Mouse (Mus musculus) midbrain, embryonic 13.5 days (tissue): ENCODE measurements around the gene Grm1. TPM values are rescaled to one million over a fixed set of nuclear protein-coding genes. Genes with fewer than 3 reads are reported as not detected.
A peak's percentile ranks its signal among the peaks of the same experiment; 100 is the strongest.

Experiments
- ATAC-seq: fragments of 200-750 bp; cut with Nextera tagmentation; 2 replicates; pipeline ENCODE4 v1.8.0; 2017; ENCODE audit warnings: mild to moderate bottlenecking, moderate TSS enrichment, moderate library complexity
- H3K27ac ChIP-seq: fragments of 300-500 bp; sonication (generic); 2 replicates; pipeline ENCODE4 v1.5.1; 2015; ENCODE audit warnings: inconsistent platforms, mild to moderate bottlenecking, moderate library complexity
- H3K27me3 ChIP-seq: fragments of 300-500 bp; sonication (generic); 2 replicates; pipeline ENCODE4 v1.6.1; 2015; ENCODE audit warnings: mild to moderate bottlenecking, inconsistent platforms
- H3K36me3 ChIP-seq: fragments of 300-500 bp; sonication (generic); 2 replicates; pipeline ENCODE4 v1.6.1; 2015; ENCODE audit warnings: mild to moderate bottlenecking, inconsistent platforms
- H3K4me1 ChIP-seq: fragments of 300-500 bp; sonication (generic); replicated peaks from 2 replicates; pipeline ENCODE4 v1.6.1; 2015; ENCODE audit warnings: inconsistent platforms
- H3K4me2 ChIP-seq: fragments of 300-500 bp; sonication (generic); replicated peaks from 2 replicates; pipeline ENCODE4 v1.6.1; 2015; ENCODE audit warnings: moderate library complexity, mild to moderate bottlenecking, inconsistent platforms
- H3K4me3 ChIP-seq: fragments of 300-500 bp; sonication (generic); replicated peaks from 2 replicates; pipeline ENCODE4 v1.5.1; 2015; ENCODE audit warnings: mild to moderate bottlenecking, inconsistent platforms
- H3K9ac ChIP-seq: fragments of 300-500 bp; sonication (generic); replicated peaks from 2 replicates; pipeline ENCODE4 v1.6.1; 2015; ENCODE audit warnings: mild to moderate bottlenecking, inconsistent platforms
- H3K9me3 ChIP-seq: fragments of 300-500 bp; sonication (generic); 2 replicates; pipeline ENCODE4 v1.6.1; 2016; ENCODE audit warnings: mild to moderate bottlenecking, inconsistent platforms
- WGBS: fragments of 180-500 bp; shearing (Covaris S2); methylation state at CpG from one replicate; pipeline ENCODE4 v1.1.7; 2015; 5-methylcytosine and 5-hydroxymethylcytosine counted together
- polyA plus RNA-seq: library from polyadenylated mRNA; unstranded; fragments of >200 nt; fragmentation: Nextera tagmentation; extraction: Ambion mirVana; gene quantifications from 2 replicates; pipeline ENCODE4 v1.2.1, GENCODE M21; 2015

Grm1 gene
- polyA plus RNA-seq, 1 experiment from 2014 or later, result 3.0 TPM

- Histone ChIP-seq H3K4me2 (no peak overlapping the region), H3K4me1 (no peaks in the 10 kb centered on the region), H3K9ac (no peak overlapping the region), H3K27ac (no peak overlapping the region), H3K27me3 (no peaks in the 10 kb centered on the region), H3K36me3 (no peaks in the 10 kb centered on the region), H3K4me3 (no peak overlapping the region), H3K9me3 (no peaks in the 10 kb centered on the region)
- ATAC-seq, result no peak
- WGBS, result 99% methylated on average over 2 of the region's 2 CpGs
Measured at GRCm38 (mm10) chr10:10866278-10866677, 215.9 kb downstream of the Grm1 start.

DNA sequence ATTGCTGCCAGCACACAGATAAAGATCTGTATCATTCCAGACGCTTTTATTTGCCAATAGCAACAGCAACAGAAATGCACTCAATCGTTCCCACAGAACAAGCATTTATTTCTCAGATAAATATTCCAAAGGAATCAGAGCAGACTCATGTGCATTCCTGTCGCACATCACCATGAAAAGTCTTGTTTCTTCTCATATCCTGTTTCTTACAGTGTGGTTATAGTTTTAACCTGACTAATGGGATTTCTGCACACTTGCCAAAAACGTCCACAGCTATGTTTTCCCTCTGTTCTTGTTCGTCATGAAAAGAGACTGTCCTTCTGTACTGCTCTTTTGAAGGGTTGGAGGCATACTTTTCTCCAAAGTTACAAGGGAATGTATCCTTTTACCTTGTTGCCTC lies 217.4 kb downstream of the Grm1 start:
- Histone ChIP-seq H3K4me1 (no peaks in the 10 kb centered on the region), H3K27me3 (no peaks in the 10 kb centered on the region), H3K4me3 (no peak overlapping the region), H3K9ac (no peak overlapping the region), H3K9me3 (no peaks in the 10 kb centered on the region), H3K36me3 (no peaks in the 10 kb centered on the region), H3K4me2 (no peak overlapping the region), H3K27ac (no peak overlapping the region)
- ATAC-seq, result no peak
- WGBS, result 75% methylated on average over 5 of the region's 5 CpGs

GRCm38 (mm10) chr10:10847376-10848286 lies 234.5 kb downstream of the Grm1 start:
- no peak overlapping the region for H3K4me3 ChIP-seq
- peak; percentile 68; the same call in 1 of the 2 replicates for ATAC-seq
- H3K36me3 ChIP-seq, result no peaks in the 10 kb centered on the region
- H3K27ac ChIP-seq, result no peak overlapping the region
- H3K9ac ChIP-seq, result no peak overlapping the region
- WGBS, result 53% methylated on average over 7 of the region's 7 CpGs
- no peak overlapping the region for H3K4me2 ChIP-seq
- 0 out of 2 replicates have a peak, but pooled peaks cover 7% of the 10 kb centered on the region for H3K4me1 ChIP-seq
- no peaks in the 10 kb centered on the region for H3K27me3 ChIP-seq
- H3K9me3 ChIP-seq, result no peaks in the 10 kb centered on the region

DNA sequence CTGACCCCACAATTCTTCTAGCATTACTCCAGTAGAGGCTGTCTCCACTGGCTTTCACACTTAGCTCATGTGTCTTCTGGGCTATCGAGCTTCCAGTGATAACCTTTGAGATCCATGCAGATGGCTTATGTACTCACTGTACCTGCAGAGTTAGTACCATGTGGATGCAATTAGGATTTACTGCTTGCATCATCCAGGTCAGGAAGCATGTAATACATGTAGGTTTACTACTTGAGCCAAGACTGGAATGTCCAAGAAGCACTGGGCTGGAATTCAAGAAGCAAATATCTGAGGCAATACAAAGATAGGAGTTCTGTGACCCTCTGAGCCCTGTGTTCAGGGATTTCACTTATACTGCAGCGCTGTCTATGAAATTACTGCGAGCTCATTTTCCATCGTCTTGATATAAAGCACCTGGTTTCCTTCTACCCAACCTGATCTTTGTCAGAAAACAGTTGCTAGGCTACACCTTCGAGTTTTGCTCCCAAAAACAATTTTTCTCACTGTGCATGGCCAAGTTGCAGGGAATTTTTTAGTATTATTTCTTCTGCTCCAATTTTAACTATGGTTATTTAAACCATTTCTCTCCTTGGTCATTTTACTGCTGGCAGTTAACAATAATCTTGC lies 237.0 kb downstream of the Grm1 start:
- no peaks in the 10 kb centered on the region for H3K36me3 ChIP-seq
- H3K9ac ChIP-seq, result no peak overlapping the region
- 0 out of 2 replicates have a peak, but pooled peaks cover 7% of the 10 kb centered on the region for H3K4me1 ChIP-seq
- no peaks in the 10 kb centered on the region for H3K27me3 ChIP-seq
- 86% methylated on average over 5 of the region's 5 CpGs for WGBS
- no peaks in the 10 kb centered on the region for H3K9me3 ChIP-seq
- H3K4me2 ChIP-seq, result no peak overlapping the region
- H3K27ac ChIP-seq, result no peak overlapping the region
- no peak overlapping the region for H3K4me3 ChIP-seq
- ATAC-seq, result no peak

DNA sequence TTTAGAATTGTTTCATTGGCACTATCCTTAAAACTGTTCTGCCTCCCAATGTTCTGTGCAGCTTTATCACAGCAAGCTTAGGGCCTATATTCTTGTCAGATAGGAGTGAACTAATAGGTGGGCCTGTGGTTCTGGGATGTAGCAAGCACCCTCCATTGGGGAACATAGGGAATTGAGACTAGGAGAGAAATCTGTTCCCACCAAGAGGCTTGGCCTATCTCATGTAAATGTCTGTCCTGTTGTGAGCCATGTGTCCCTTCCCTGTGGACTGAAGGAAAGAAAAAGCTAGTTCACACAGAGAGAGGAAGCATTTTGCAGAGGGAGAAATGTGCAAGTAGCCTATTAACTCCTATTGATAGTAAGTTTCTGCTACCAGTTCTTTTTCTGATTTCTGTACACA lies 246.8 kb downstream of the Grm1 start:
- ATAC-seq, result no peak
- no peak overlapping the region for H3K9ac ChIP-seq
- H3K27ac ChIP-seq, result no peak overlapping the region
- H3K4me2 ChIP-seq, result no peak overlapping the region
- no peaks in the 10 kb centered on the region for H3K27me3 ChIP-seq
- H3K9me3 ChIP-seq, result no peaks in the 10 kb centered on the region
- H3K36me3 ChIP-seq, result no peaks in the 10 kb centered on the region
- H3K4me3 ChIP-seq, result no peak overlapping the region
- no peaks in the 10 kb centered on the region for H3K4me1 ChIP-seq

DNA sequence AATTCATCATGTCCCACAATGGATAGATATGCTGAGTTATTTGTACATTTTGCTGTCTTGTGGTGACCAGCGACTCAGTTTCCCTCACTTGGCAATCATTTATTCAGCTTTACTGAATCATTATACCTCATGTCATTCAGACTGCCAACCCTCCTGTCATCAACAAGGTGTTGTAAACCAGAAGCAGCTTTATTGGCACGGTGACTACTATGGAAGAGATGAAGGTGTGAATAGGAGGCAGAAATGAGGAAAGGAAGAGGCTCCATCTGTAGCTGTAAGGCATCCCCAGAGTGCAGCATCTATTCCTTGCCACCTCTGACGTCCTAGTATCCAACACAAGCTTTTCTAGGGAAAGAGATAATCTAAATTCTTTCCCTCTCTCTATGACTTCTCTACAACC lies 247.3 kb downstream of the Grm1 start:
- Histone ChIP-seq H3K36me3 (no peaks in the 10 kb centered on the region), H3K27me3 (no peaks in the 10 kb centered on the region), H3K4me2 (no peak overlapping the region), H3K9me3 (no peaks in the 10 kb centered on the region), H3K4me1 (no peaks in the 10 kb centered on the region), H3K27ac (no peak overlapping the region), H3K4me3 (no peak overlapping the region), H3K9ac (no peak overlapping the region)
- no peak for ATAC-seq
- 85% methylated on average over 3 of the region's 3 CpGs for WGBS

DNA sequence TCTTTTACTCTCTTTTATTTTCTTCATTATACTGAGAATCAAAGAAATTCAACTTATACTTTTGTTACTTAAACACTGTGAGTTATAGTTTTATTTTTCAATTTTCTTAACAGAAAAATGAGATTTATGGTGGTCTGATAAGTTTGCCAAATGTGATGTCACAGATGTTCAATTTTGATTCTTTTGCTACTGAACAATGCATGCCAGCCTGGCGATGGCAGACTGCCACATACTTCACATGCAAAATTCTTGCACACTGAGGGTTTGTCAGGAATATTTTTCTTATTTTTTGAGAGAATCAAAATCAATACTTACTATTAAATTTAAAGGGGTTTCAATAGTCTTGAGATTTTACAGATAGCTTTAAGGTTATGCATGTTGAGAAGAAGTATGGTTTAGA lies 251.0 kb downstream of the Grm1 start:
- Histone ChIP-seq H3K27me3 (no peaks in the 10 kb centered on the region), H3K4me3 (no peak overlapping the region), H3K4me1 (no peaks in the 10 kb centered on the region), H3K36me3 (no peaks in the 10 kb centered on the region), H3K9me3 (no peaks in the 10 kb centered on the region), H3K9ac (no peak overlapping the region), H3K4me2 (no peak overlapping the region), H3K27ac (no peak overlapping the region)
- ATAC-seq, result no peak
- 85% methylated on average over 1 of the region's 1 CpGs for WGBS

DNA sequence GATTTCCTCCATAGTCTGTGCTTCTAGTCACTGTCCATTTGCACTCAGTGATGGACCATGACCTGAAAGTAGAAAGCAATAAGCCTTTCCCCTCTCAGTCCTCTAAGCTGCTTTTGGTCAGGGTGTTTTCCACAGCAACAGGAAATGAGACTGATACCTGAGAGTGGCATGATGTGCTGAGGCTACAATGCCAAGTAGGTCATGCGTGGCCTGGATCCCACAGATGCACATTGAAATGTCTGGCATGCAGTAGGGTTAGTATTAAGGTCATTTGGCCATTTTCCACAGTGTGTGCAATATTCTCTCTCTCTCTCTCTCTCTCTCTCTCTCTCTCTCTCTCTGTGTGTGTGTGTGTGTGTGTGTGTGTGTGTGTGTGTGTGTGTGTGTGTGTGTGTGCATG lies 254.8 kb downstream of the Grm1 start:
- 88% methylated on average over 1 of the region's 1 CpGs for WGBS
- ATAC-seq, result no peak

DNA sequence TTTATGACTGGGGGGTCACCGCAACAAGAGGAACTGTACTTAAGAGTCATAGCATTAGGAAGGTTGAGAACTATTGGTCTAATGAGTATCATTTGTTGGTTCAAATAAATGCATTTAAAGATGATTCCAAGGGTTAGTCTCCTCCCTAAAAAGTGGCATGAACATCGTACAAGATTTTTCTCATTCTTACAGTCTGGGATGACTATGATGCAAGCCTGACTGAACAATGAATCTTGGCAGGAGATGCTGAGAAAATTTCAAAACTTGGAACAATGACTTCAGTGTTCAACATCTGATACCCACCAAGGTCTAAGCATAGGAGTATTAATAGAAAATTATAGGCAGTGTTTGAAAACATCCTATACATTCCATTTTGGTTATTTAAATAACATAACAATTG lies 264.1 kb downstream of the Grm1 start:
- Histone ChIP-seq H3K27me3 (no peaks in the 10 kb centered on the region), H3K36me3 (no peaks in the 10 kb centered on the region), H3K27ac (no peak overlapping the region), H3K4me3 (no peak overlapping the region), H3K9me3 (no peaks in the 10 kb centered on the region), H3K9ac (no peak overlapping the region), H3K4me1 (no peaks in the 10 kb centered on the region), H3K4me2 (no peak overlapping the region)
- 87% methylated on average over 2 of the region's 2 CpGs for WGBS
- no peak for ATAC-seq

More for the DNA sequence above, 254.8 kb downstream of the Grm1 start:
- no peaks in the 10 kb centered on the region for H3K9me3 ChIP-seq
- no peak overlapping the region for H3K4me3 ChIP-seq
- H3K27ac ChIP-seq, result no peak overlapping the region
- H3K4me1 ChIP-seq, result no peaks in the 10 kb centered on the region
- no peaks in the 10 kb centered on the region for H3K27me3 ChIP-seq
- H3K36me3 ChIP-seq, result no peaks in the 10 kb centered on the region
- no peak overlapping the region for H3K4me2 ChIP-seq
- no peak overlapping the region for H3K9ac ChIP-seq

DNA sequence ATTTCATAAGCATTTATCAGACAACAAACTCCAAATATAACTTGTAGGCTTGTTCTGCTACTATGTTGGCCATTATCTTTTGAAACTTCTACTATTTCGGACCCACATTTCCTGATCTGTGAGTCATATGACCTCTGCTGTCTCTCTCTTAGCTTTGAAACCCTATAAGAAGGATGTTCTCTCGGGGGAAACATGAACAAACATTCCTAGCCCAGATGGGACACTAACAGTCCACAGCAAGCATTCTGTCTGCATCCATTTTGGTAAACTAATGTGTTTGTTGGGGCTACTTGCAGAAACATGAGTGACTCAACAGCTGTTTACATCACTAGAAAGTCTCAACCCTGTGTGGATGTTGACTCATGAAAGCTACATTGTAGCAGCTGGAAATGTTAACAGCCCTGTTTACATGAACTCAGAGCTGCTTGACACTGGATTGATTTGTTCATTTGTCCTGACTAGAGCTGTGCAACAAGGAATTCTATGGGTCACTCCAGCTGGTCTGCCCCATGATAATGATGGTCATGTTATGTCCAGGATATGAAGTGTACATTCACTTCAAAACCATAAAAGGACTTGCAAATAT lies 267.4 kb downstream of the Grm1 start:
- Histone ChIP-seq H3K27ac (no peak overlapping the region), H3K36me3 (no peaks in the 10 kb centered on the region), H3K27me3 (no peaks in the 10 kb centered on the region), H3K4me3 (no peak overlapping the region), H3K9ac (no peak overlapping the region), H3K4me1 (no peaks in the 10 kb centered on the region), H3K9me3 (no peaks in the 10 kb centered on the region), H3K4me2 (no peak overlapping the region)
- 78% methylated on average over 2 of the region's 2 CpGs for WGBS
- no peak for ATAC-seq

DNA sequence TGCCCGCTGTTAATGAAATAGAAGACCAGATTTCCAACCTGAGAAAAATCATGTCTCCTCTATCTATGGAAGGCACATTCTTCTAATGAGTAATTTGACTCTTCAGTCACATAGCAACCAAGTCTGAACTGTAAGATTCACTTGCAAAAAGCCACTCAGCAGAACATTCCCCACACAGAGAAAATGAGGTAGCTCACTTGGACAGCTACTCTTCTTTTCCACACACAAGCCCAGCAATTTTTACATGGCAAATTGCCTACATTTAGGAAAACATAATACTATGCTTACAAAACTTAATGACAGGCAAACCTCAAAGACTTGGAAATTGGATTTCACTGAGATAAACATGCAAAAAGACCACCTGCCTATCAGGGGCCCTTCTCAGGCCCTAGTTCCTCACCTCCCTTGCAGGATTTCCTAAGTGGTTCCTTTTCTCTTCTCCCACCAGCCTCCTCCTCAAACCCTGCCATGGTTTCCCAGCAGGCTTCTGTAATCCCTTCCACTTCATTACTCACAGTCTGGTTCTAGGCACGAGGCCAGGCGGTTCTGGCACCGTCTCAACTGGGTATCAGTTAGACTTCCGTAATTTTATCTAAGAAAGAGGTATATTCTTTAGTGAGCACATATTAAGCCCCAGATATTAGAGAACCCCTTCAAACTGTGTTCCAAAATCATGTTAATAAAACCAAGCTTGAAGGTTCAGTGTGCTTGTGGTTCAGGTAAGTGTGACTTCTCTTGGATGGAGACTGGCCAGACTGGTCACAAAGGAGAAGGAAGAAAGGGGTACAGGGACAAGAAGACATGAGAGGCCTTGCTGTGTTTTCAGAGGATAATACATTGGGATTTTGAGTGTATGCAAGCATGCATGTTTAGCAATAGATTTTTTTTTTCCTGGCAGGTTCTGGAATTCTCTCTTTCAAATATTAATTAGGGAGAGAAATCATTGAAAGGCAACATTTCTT lies 269.1 kb downstream of the Grm1 start:
- H3K4me3 ChIP-seq, result no peak overlapping the region
- 52% methylated on average over 5 of the region's 5 CpGs for WGBS
- H3K27ac ChIP-seq, result no peak overlapping the region
- no peaks in the 10 kb centered on the region for H3K9me3 ChIP-seq
- H3K4me2 ChIP-seq, result no peak overlapping the region
- no peaks in the 10 kb centered on the region for H3K36me3 ChIP-seq
- H3K27me3 ChIP-seq, result no peaks in the 10 kb centered on the region
- peak; percentile 82 for ATAC-seq
- no peak overlapping the region for H3K9ac ChIP-seq
- H3K4me1 ChIP-seq, result no peaks in the 10 kb centered on the region
